Mouse (Mus musculus): ENCODE measurements at regions not wholly inside any gene's neighbourhood (a gene's known extent, or its start where the extent isn't known, plus 50 kb on each side); places are given as distances from the start of the nearest gene placed in this dataset.
"Not testable (repeated sequence)": the region's sequence is repeated elsewhere in the genome, so short reads cannot be mapped to it uniquely, and the experiment has no call there.

- DNase-seq (ENCODE audit: low spot score in 2 of 2), result no peak
Measured at GRCm38 (mm10) chr7:63997997-63998396, 59.3 kb upstream of the Klf13 start.

GRCm38 (mm10) chr7:63996581-63997098 lies 57.9 kb upstream of the Klf13 start:
- DNase-seq (ENCODE audit: low spot score in 2 of 2), result peak in 1 of 2 experiments; percentile 53

- DNase-seq (ENCODE audit: low spot score in 2 of 2), result peak in 1 of 2 experiments; percentile 42
Measured at GRCm38 (mm10) chr7:63995255-63995980, 56.7 kb upstream of the Klf13 start.

- DNase-seq (ENCODE audit: low spot score in 2 of 2), result not testable (repeated sequence)
Measured at GRCm38 (mm10) chr7:63994769-63995168, 56.1 kb upstream of the Klf13 start.

GRCm38 (mm10) chr7:63992155-63992554 lies 53.4 kb upstream of the Klf13 start:
- DNase-seq (ENCODE audit: low spot score in 2 of 2), result no peak

GRCm38 (mm10) chr7:63991085-63992010 lies 52.6 kb upstream of the Klf13 start:
- DNase-seq (ENCODE audit: low spot score in 2 of 2), result no peak

GRCm38 (mm10) chr7:63990312-63991028 lies 51.8 kb upstream of the Klf13 start:
- no peak for DNase-seq (ENCODE audit: low spot score in 2 of 2)

- no peak for DNase-seq (ENCODE audit: low spot score in 2 of 2)
Measured at GRCm38 (mm10) chr7:63989736-63990135, 51.0 kb upstream of the Klf13 start.

All from spleen, postnatal 36 days (tissue).